Mouse (Mus musculus): ENCODE results near the gene Egln2.

Gene Egln2

DNA sequence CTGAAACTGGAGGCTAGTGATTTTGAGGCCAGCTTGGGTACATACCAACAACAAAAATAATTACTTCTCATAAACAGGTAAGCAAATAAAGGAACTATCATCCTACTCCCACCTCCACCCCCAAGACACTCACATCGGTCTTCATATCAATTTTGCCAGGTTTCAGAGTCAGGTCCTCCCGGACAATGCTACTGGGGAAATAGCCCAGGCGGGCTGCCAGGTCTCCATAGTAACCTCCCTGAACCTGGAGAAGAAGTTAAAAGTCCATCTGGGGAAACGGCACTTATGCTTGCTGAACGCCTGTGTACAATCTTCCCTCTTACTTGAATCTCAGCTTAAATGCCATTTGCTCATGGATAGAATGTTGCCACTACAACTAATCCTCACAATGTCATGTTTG lies 13.4 kb upstream of the Egln2 start:
- peak overlapping the region; percentile 88 for H3K4me3 ChIP-seq (replicated peaks; ENCODE audit: low read length)
- H3K4me1 ChIP-seq (replicated peaks; ENCODE audit: low read depth, low read length) = peaks cover 79% of the 10 kb centered on the region
- TF ChIP-seq NANOG (IDR thresholded peaks at IDR 0.05; ENCODE audit: borderline replicate concordance, low read length) (no peak), CTCF (conservative IDR thresholded peaks at IDR 0.05; ENCODE audit: low read length) (no peak), POU5F1 (IDR thresholded peaks at IDR 0.05; ENCODE audit: borderline replicate concordance, low read length) (no peak)
- no peaks in the 10 kb centered on the region for H3K27me3 ChIP-seq (ENCODE audit: insufficient read depth, low read length)
- H3K36me3 ChIP-seq (ENCODE audit: insufficient read depth, low read length) = peaks cover 27% of the 10 kb centered on the region
- no peaks in the 10 kb centered on the region for H3K9me3 ChIP-seq (ENCODE audit: low read length)

DNA sequence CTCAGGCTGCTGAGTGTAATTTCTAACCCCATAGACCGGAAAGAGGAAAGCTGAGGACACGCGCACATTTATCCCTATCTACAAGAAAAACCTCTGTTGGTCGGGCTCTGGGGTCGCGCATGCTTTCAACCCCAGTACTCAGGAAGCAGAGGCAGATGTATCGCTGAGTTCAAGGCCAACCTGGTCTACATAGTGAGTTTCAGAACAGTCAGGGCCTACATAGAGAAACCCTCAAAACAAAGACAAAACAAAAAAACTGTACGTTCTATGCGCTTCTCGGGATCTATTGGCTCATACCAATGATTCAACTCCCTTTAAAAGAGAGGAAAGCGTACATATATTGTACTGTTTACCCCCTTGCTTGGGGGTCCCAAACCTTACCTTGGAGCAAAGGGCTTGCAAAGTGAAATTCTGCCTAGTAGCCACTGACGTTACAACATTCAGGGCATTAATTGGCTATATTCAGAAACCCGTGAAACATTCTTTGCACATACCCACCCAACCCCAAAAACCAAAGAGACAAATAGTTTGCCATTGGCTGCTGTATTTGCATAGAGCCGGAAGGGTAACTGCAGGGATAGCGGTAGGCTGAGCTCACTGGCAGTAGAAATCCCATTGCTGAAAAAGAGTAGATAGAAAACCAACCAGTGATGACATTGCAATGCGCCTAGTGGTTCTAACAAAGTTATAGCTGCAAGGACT lies 12.8 kb upstream of the Egln2 start:
- H3K9me3 ChIP-seq (ENCODE audit: low read length) = no peaks in the 10 kb centered on the region
- H3K4me1 ChIP-seq (replicated peaks; ENCODE audit: low read depth, low read length) = peaks cover 81% of the 10 kb centered on the region
- H3K36me3 ChIP-seq (ENCODE audit: insufficient read depth, low read length) = peaks cover 26% of the 10 kb centered on the region
- no peak for TF ChIP-seq POU5F1 (IDR thresholded peaks at IDR 0.05; ENCODE audit: borderline replicate concordance, low read length)
- TF ChIP-seq CTCF (conservative IDR thresholded peaks at IDR 0.05; ENCODE audit: low read length) = no peak
- no peak for TF ChIP-seq NANOG (IDR thresholded peaks at IDR 0.05; ENCODE audit: borderline replicate concordance, low read length)
- H3K27me3 ChIP-seq (ENCODE audit: insufficient read depth, low read length) = no peaks in the 10 kb centered on the region
- peak overlapping the region; percentile 88 for H3K4me3 ChIP-seq (replicated peaks; ENCODE audit: low read length)

DNA sequence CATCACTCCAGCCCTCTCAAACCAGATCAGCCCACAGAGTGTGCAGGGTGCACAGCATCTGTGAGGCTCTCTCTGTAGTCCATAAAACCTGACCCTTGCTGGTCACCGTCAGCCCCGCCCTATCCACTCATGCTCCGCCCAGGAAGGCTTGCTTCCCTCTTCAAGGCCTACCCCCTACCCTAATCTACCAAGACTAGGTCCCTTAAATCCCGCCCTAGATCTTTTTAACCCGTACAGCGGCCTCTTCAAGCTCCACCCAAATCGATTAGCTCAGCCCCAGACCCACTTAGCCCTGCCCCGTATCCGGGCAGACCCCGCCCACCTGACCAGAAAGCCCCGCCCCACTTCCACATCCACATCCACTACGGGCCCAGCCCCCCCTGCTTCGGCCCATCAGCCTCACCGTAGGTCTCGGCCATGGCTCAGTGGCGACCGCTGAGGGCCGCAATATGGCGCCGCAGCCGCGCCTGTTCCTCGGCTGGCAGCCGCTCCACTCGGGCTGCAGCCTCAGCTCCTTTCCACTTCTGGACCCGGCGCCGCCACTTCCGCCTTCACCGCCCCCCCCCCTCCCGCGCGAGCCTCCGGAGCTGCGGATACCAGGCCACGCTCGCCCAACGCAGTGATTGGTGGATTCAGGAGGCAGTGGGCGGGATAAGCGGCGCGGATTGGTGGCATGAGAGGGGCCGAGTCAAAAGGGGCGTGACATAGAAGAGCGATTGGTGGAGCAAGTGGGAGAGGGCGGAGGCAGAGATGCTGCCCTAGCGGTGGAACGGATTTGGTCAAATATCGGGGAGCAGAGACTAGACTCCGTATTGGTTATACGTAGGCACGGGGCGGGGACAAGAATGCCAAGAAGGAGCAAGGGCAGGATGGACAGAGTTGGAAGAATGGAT lies 12.0 kb upstream of the Egln2 start, which contains the start of gene Rab4b:
Gene Rab4b (minus strand): TSS at position 573 of the 893 bp plus-strand sequence.
- H3K27me3 ChIP-seq (ENCODE audit: insufficient read depth, low read length) = no peaks in the 10 kb centered on the region
- H3K4me1 ChIP-seq (replicated peaks; ENCODE audit: low read depth, low read length) = peaks cover 83% of the 10 kb centered on the region
- no peaks in the 10 kb centered on the region for H3K9me3 ChIP-seq (ENCODE audit: low read length)
- no peak for TF ChIP-seq NANOG (IDR thresholded peaks at IDR 0.05; ENCODE audit: borderline replicate concordance, low read length)
- TF ChIP-seq CTCF (conservative IDR thresholded peaks at IDR 0.05; ENCODE audit: low read length) = peak; percentile 24
- TF ChIP-seq POU5F1 (IDR thresholded peaks at IDR 0.05; ENCODE audit: borderline replicate concordance, low read length) = no peak
- peak within 1 kb of the TSS; percentile 88 for H3K4me3 ChIP-seq (replicated peaks; ENCODE audit: low read length)
- H3K36me3 ChIP-seq (ENCODE audit: insufficient read depth, low read length) = peaks cover 28% of the 10 kb centered on the region

DNA sequence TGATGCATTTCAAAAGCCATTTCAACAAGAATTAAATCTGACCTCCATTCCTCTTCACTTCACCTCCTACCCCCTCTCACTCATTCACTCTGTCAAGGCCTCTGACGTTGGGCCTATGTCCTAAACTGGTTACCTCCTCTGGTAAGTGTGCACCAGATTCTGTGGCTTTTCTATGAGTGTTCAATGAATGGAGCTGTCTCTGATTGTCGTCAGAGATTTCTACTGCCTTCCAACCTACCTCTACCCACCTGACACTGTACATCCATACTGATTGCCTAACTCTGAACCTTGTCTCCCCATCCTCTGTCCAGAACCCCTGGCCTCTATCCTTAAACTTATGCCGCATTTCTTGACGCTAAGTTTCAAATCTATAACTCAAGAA lies 11.3 kb upstream of the Egln2 start:
- Histone ChIP-seq H3K36me3 (ENCODE audit: insufficient read depth, low read length) (peaks cover 28% of the 10 kb centered on the region), H3K4me3 (replicated peaks; ENCODE audit: low read length) (peak overlapping the region; percentile 88), H3K9me3 (ENCODE audit: low read length) (no peaks in the 10 kb centered on the region), H3K27me3 (ENCODE audit: insufficient read depth, low read length) (no peaks in the 10 kb centered on the region), H3K4me1 (replicated peaks; ENCODE audit: low read depth, low read length) (peaks cover 83% of the 10 kb centered on the region)
- no peak for TF ChIP-seq POU5F1 (IDR thresholded peaks at IDR 0.05; ENCODE audit: borderline replicate concordance, low read length)
- TF ChIP-seq CTCF (conservative IDR thresholded peaks at IDR 0.05; ENCODE audit: low read length) = no peak
- no peak for TF ChIP-seq NANOG (IDR thresholded peaks at IDR 0.05; ENCODE audit: borderline replicate concordance, low read length)

- Histone ChIP-seq H3K4me3 (replicated peaks; ENCODE audit: low read length) (peak overlapping the region; percentile 52), H3K4me1 (replicated peaks; ENCODE audit: low read depth, low read length) (peaks cover 65% of the 10 kb centered on the region), H3K27me3 (ENCODE audit: insufficient read depth, low read length) (no peaks in the 10 kb centered on the region), H3K36me3 (ENCODE audit: insufficient read depth, low read length) (peaks cover 52% of the 10 kb centered on the region), H3K9me3 (ENCODE audit: low read length) (no peaks in the 10 kb centered on the region)
- TF ChIP-seq CTCF (conservative IDR thresholded peaks at IDR 0.05; ENCODE audit: low read length) (no peak; the same call in 1 of the 2 replicates), NANOG (IDR thresholded peaks at IDR 0.05; ENCODE audit: borderline replicate concordance, low read length) (no peak), POU5F1 (IDR thresholded peaks at IDR 0.05; ENCODE audit: borderline replicate concordance, low read length) (no peak)
Measured at GRCm38 (mm10) chr7:27174896-27175295, 8.3 kb upstream of the Egln2 start.

DNA sequence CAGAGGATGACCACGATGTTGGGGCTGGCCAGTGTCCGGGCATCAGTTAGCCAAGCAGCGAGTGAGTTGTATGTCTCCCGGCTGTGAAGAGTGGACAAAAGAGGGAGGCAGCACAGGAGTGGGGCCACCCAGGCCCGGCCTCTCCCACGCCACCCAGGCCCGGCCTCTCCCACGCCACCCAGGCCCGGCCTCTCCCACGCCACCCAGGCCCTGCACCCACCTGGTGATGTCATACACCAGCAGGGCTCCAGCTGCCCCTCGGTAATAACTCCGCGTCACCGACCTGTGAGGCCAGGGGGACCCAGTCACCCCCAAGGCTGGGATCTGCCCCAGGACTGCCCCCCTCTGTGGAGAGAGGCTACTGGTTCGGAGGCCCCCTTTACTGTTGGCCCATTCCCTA lies 7.9 kb upstream of the Egln2 start:
- Histone ChIP-seq H3K9me3 (ENCODE audit: low read length) (no peaks in the 10 kb centered on the region), H3K36me3 (ENCODE audit: insufficient read depth, low read length) (peaks cover 56% of the 10 kb centered on the region), H3K4me1 (replicated peaks; ENCODE audit: low read depth, low read length) (peaks cover 61% of the 10 kb centered on the region), H3K27me3 (ENCODE audit: insufficient read depth, low read length) (no peaks in the 10 kb centered on the region), H3K4me3 (replicated peaks; ENCODE audit: low read length) (peak overlapping the region; percentile 52)
- TF ChIP-seq POU5F1 (IDR thresholded peaks at IDR 0.05; ENCODE audit: borderline replicate concordance, low read length) (no peak), NANOG (IDR thresholded peaks at IDR 0.05; ENCODE audit: borderline replicate concordance, low read length) (no peak), CTCF (conservative IDR thresholded peaks at IDR 0.05; ENCODE audit: low read length) (no peak)

DNA sequence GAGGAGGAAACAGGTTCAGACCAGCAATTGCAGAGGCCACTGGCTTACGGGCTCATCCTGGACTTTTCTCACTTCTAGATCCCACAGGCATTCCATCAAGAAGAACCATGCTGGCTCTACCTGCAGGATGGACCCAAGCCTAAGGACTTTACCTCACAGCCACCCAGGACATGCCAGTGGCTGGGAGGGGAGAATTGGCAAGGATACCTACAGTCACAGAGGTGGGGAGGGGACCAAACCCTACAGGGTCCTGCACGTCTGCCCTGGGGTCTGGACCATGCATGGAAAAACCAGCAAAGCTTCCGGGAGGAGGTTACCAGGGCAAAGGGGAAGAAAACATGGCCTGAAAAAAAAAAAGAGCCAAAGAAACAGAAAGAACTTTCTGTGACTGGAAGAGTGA lies 4.4 kb upstream of the Egln2 start:
- no peak for TF ChIP-seq NANOG (IDR thresholded peaks at IDR 0.05; ENCODE audit: borderline replicate concordance, low read length)
- TF ChIP-seq POU5F1 (IDR thresholded peaks at IDR 0.05; ENCODE audit: borderline replicate concordance, low read length) = no peak
- TF ChIP-seq CTCF (conservative IDR thresholded peaks at IDR 0.05; ENCODE audit: low read length) = no peak
- H3K27me3 ChIP-seq (ENCODE audit: insufficient read depth, low read length) = no peaks in the 10 kb centered on the region
- H3K4me3 ChIP-seq (replicated peaks; ENCODE audit: low read length) = no peak overlapping the region
- peaks cover 60% of the 10 kb centered on the region for H3K4me1 ChIP-seq (replicated peaks; ENCODE audit: low read depth, low read length)
- peaks cover 74% of the 10 kb centered on the region for H3K36me3 ChIP-seq (ENCODE audit: insufficient read depth, low read length)
- no peaks in the 10 kb centered on the region for H3K9me3 ChIP-seq (ENCODE audit: low read length)

- TF ChIP-seq POU5F1 (IDR thresholded peaks at IDR 0.05; ENCODE audit: borderline replicate concordance, low read length) = no peak
- TF ChIP-seq CTCF (conservative IDR thresholded peaks at IDR 0.05; ENCODE audit: low read length) = no peak
- TF ChIP-seq NANOG (IDR thresholded peaks at IDR 0.05; ENCODE audit: borderline replicate concordance, low read length) = no peak
- H3K4me1 ChIP-seq (replicated peaks; ENCODE audit: low read depth, low read length) = peaks cover 60% of the 10 kb centered on the region
- H3K36me3 ChIP-seq (ENCODE audit: insufficient read depth, low read length) = peaks cover 71% of the 10 kb centered on the region
- no peak overlapping the region for H3K4me3 ChIP-seq (replicated peaks; ENCODE audit: low read length)
- H3K9me3 ChIP-seq (ENCODE audit: low read length) = no peaks in the 10 kb centered on the region
- H3K27me3 ChIP-seq (ENCODE audit: insufficient read depth, low read length) = no peaks in the 10 kb centered on the region
Measured at GRCm38 (mm10) chr7:27168371-27168770, 1.8 kb upstream of the Egln2 start.

Measured in E14TG2a.4 (cell line).